Mouse (Mus musculus): ENCODE results near the gene Anks1b. TPM values are rescaled to one million over a fixed set of nuclear protein-coding genes. Genes with fewer than 3 reads are reported as not detected.
A peak's percentile ranks its signal among the peaks of the same experiment; 100 is the strongest.

Anks1b gene
- total RNA-seq (2015) (not detected in 2 replicates), total RNA-seq (2017) (not detected in 2 replicates)

DNA sequence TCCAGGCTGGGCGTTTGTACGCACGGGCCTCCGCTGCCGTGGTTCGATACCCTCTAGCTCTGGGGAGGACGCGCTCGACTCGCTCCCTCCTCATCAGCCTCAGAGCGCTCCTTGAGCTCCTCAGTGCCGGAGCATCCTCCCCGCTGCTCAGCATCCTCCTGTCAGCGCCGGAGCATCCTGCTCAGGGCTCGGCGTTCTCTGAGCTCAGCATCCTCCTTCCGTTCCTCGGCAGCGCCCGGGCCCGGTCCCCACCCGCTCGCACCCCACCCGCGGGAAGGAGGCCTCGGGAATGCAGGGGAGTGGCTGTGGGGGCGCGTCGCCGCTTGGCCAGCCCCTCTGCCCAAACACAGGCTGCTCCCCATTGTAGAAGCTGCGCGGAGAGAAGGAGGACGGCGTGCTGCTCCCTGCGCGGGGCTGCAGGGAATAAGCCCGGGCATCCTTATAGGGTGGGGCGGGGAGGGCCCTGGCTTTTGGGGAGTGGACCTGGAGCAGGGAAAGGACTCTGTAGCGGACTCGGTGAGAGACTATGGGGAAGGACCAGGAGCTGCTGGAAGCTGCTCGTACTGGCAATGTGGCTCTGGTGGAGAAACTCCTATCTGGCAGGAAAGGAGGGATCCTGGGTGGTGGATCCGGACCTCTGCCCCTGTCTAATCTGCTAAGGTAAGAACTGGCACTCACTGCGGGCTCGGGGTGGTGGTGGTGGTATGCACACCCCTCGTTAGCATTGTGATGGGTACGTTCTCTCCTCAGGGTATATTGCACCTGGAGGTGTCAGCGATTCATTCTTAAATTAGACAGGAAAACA is at the start of gene Anks1b:
TSS of gene Anks1b (plus strand) at position 364 of the 805 bp plus-strand sequence.
- ATAC-seq (ENCODE audit: poor library complexity, severe bottlenecking), result peak; percentile 7; the same call in 1 of the 2 replicates

GRCm38 (mm10) chr10:89823906-89824305 is 49.4 kb upstream of the Anks1b start:
- ATAC-seq (ENCODE audit: poor library complexity, severe bottlenecking), result peak; percentile 82

GRCm38 (mm10) chr10:89826896-89827295 is 46.4 kb upstream of the Anks1b start:
- ATAC-seq (ENCODE audit: poor library complexity, severe bottlenecking), result no peak

- no peak for ATAC-seq (ENCODE audit: poor library complexity, severe bottlenecking)
These were observed 41.0 kb upstream of the Anks1b start for GRCm38 (mm10) chr10:89832334-89832733.

DNA sequence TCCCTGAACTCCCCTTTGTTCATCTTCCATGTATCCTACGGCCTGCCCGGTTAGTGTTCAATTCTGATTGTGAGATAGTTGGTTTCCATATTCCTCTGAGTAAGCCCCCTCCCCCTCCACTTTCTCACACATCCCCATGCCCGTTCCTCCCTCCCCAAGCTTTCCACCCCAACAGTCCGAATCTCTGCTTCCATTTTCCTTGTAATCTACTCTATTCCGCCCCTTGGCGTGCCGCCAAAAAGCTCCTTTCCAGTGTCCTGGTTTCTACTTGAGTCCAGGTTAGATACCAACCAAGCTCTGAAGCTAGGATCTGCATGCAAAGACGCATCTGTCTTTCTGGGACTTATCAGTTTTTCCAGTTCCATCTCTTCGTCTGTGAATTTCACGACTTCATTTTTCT is 40.1 kb upstream of the Anks1b start:
- no peak for ATAC-seq (ENCODE audit: poor library complexity, severe bottlenecking)

DNA sequence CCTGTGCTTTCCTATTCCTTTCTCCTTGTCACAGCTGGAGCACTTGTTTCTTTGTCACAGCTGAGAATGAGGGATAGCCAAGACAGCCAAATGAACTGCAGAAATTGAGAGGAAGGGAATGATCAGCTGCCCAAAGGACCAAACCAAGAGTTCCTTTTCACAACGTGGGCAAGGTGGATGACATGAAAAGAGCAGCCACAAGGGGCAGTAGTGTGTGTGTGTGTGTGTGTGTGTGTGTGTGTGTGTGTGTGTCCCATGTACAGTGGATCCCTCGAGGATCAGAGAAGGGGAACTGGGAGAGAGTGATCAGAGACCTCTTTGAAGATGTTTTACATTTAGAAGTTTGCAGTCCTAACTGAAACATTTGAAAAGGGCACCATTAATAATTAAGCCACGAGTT is 35.8 kb upstream of the Anks1b start:
- no peak for ATAC-seq (ENCODE audit: poor library complexity, severe bottlenecking)

DNA sequence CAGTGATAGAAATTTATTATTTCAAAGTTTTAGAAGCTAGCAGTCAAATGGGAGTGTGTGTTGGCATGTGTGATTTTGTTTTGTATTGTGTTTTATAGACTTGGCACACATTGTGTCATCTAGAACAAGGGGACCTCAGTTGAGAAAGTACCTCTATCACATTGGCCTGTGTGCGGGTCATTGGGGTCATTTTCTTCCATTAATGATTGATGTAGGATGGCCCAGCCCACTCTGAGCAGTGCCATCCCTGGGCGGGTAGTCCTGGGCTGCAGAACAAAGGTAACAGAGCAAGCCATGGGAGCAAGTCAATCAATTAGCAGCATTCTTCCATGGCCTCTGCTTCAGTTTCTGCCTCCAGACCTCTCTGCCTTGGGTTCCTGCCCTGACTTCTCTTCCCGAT is 34.5 kb upstream of the Anks1b start:
- no peak for ATAC-seq (ENCODE audit: poor library complexity, severe bottlenecking)

- ATAC-seq (ENCODE audit: poor library complexity, severe bottlenecking), result no peak
These were observed 22.4 kb upstream of the Anks1b start for GRCm38 (mm10) chr10:89850951-89851350.

- ATAC-seq (ENCODE audit: poor library complexity, severe bottlenecking), result no peak
These were observed 17.9 kb upstream of the Anks1b start for GRCm38 (mm10) chr10:89855251-89855875.

GRCm38 (mm10) chr10:89856286-89856685 is 17.0 kb upstream of the Anks1b start:
- no peak for ATAC-seq (ENCODE audit: poor library complexity, severe bottlenecking)

GRCm38 (mm10) chr10:89868211-89868610 is 5.1 kb upstream of the Anks1b start:
- ATAC-seq (ENCODE audit: poor library complexity, severe bottlenecking), result no peak

GRCm38 (mm10) chr10:89868836-89869235 is 4.5 kb upstream of the Anks1b start:
- 0 out of 2 replicates have a peak, but pooled peaks have one; percentile 35 for ATAC-seq (ENCODE audit: poor library complexity, severe bottlenecking)

DNA sequence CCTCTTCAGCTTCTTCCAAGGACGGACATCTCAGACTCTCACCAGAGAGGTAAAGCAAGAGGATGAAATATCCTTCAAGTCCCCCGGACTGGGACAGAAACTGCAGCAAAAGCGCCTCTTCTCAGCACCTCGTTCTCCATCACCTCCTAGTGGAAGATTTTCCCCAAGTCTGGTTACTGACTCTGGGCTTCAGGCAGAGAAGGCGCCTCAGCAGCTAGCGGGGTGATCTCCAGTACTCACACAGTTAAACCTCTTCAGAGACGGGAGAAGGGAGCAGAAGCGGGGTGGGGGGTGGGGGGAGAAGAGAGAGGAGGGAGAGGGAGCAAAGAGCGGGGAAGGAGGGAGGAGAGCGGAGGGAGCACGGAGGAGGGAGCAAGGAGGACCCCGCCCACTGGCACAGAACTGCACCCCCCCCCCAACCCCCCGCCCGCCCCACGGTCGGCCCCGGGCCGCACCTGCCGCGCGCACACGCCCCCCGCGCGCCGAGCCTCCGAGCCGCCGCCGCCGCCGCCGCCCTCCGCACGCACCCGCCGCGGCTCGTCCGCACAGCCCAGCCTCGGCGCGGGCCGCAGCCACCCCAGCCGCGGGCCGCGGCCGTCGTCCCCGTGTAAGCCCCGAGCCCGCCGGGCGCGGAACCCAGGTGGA is 686 bp upstream of the Anks1b start:
- ATAC-seq (ENCODE audit: poor library complexity, severe bottlenecking), result 0 out of 2 replicates have a peak, but pooled peaks have one; percentile 15

GRCm38 (mm10) chr10:89874036-89874435 is 727 bp downstream of the Anks1b start:
- no peak for ATAC-seq (ENCODE audit: poor library complexity, severe bottlenecking)

DNA sequence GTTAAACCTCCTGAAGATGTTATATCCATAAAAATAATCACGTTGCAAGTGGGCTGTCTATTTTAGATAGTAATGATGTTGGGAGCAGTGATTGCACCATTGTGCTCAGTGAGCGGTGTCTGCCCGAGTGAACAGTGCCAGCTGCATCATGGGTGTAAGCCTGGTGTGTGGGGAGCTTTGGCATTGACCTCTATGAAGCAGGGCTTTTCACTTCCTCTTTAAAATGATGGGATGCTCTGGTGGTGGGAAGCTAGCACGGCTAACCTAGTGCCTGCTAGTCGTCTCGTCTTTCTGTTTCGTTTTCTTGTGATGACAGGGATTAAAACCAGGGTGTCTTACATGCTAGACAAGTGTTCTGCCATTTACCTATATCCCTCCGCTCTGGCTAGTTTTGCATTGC is 10.3 kb downstream of the Anks1b start:
- ATAC-seq (ENCODE audit: poor library complexity, severe bottlenecking), result peak; percentile 92

DNA sequence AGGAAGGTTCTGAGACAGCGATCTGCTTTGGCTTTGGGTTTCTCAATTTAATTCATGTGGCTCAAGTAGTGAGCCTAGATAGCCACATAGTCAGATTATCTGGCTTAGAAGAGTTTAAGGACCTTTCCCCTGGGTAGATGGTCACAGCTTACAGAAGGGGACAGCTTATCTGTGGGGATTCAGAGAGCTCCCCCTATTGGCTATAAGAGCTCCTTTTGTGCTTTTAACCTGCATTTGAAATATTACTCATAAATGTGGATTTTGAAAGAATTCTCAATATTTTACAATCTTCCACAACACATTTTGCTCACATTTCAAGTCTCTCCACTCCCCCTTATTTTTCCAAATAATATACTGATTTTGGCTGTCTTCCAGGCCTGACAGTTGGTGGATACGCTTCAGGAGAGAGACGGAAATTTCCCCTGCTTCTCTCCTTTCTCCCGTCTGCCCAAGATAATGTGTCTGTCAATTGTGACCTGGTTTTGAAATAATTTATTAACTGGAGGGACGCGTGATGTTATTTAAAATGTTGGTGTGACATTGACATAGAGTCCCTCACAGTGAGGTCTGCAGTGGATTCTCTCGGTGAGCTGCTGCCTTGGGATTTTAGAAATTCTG is 29.5 kb downstream of the Anks1b start:
- no peak for ATAC-seq (ENCODE audit: poor library complexity, severe bottlenecking)

DNA sequence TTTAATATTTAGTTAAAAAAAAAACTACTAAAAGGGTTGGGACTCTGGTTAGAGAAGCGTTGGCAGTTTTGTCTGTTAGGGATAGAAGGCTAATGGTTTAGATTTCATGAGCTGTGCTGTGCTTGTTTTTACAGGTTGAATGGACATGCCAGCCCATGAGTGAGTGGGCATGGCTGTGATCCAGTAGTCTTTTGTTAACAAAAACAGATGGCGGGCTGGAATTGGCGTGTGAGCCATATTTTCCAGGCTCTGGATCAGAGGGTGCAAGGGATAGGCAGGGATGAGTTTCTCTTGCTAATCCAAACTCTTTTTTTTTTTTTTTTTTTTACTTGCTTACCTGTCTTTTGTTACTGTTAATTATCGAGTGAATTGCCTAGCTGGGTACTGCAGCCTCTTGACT is 38.6 kb downstream of the Anks1b start:
- no peak for ATAC-seq (ENCODE audit: poor library complexity, severe bottlenecking)

- ATAC-seq (ENCODE audit: poor library complexity, severe bottlenecking), result no peak
These were observed 39.9 kb downstream of the Anks1b start for GRCm38 (mm10) chr10:89913174-89913573.

GRCm38 (mm10) chr10:89917141-89917540 is 43.8 kb downstream of the Anks1b start:
- no peak for ATAC-seq (ENCODE audit: poor library complexity, severe bottlenecking)

DNA sequence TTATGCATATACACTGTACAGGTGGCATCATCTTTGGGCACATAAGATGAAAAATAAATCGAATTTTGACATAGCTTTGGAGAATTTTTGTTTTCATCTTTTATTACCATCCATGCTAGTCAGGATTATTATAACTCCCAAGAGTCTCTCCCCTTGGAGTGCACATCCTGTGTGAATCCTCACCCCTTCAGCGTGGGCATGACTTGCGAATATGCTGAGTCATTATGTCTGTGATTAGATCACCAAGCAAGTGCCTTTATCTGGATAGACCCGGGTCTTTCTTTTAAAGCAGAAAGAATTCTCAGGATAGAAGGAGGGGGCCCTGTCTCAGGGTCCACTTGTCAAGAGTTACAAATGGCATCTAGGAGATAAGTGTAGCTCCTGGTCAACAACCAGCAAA is 48.7 kb downstream of the Anks1b start:
- ATAC-seq (ENCODE audit: poor library complexity, severe bottlenecking), result no peak

DNA sequence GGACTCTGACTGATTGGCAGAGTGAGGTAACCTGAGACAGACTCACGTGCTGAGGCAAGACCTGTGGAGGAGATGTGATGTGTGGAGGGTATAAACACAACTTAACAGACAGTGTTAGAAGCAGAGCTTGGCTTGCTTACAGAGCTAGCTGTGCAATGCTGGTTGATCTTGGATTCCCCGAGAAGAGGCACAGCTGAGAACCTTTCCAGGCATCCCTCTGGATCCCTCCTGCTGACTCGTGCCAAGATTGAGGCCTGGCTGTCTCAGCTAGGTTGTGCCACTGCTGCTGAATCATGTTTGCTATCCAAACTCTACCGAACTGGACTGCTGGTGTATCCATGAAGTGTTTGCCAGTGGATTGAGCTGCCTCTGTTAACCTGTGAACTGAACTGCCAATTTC is 68.9 kb downstream of the Anks1b start:
- ATAC-seq (ENCODE audit: poor library complexity, severe bottlenecking), result no peak

All from megakaryocyte, adult 5-6 weeks (primary cell).